Mouse (Mus musculus): Measurements from ENCODE around the gene Thumpd1. TPM values are rescaled to one million over a fixed set of nuclear protein-coding genes. Genes with fewer than 3 reads are reported as not detected.

Gene Thumpd1
- polyA plus RNA-seq (2015; fragmentation: Nextera tagmentation; extraction: Ambion mirVana) = 49.1 and 57.9 TPM in 2 replicates

- under 1% methylated on average over 60 of the region's 60 CpGs for WGBS
- Histone ChIP-seq H3K4me1 (ENCODE audit: control insufficient read depth, insufficient read depth, low read length) (peaks cover 10% of the 10 kb centered on the region), H3K27me3 (ENCODE audit: control insufficient read depth, insufficient read depth, low read length) (no peaks in the 10 kb centered on the region), H3K4me3 (ENCODE audit: low read length) (peak within 1 kb of the TSS; percentile 92), H3K9me3 (replicated peaks; ENCODE audit: control insufficient read depth, low read length) (no peaks in the 10 kb centered on the region), H3K4me2 (ENCODE audit: low read depth, low read length) (peak within 1 kb of the TSS; percentile 88), H3K9ac (ENCODE audit: low read length) (peak within 1 kb of the TSS; percentile 89), H3K27ac (ENCODE audit: low read length) (peak within 1 kb of the TSS; percentile 64), H3K36me3 (ENCODE audit: control insufficient read depth, insufficient read depth) (peaks cover 30% of the 10 kb centered on the region)
- ATAC-seq (replicated peaks; ENCODE audit: extremely low read depth, insufficient read depth, low FRiP score) = peak; percentile 95
Observed at GRCm38 (mm10) chr7:119720253-119720946, at the start of gene Thumpd1. TSS of gene Thumpd1 (minus strand) at chr7:119720798.

GRCm38 (mm10) chr7:119769895-119770294, 49.3 kb upstream of the Thumpd1 start:
- H3K27me3 ChIP-seq (ENCODE audit: control insufficient read depth, insufficient read depth, low read length) = no peaks in the 10 kb centered on the region
- H3K4me2 ChIP-seq (ENCODE audit: low read depth, low read length) = no peak overlapping the region
- H3K4me3 ChIP-seq (ENCODE audit: low read length) = no peak overlapping the region
- ATAC-seq (replicated peaks; ENCODE audit: extremely low read depth, insufficient read depth, low FRiP score) = no peak
- H3K9ac ChIP-seq (ENCODE audit: low read length) = no peak overlapping the region
- no peaks in the 10 kb centered on the region for H3K9me3 ChIP-seq (replicated peaks; ENCODE audit: control insufficient read depth, low read length)
- no peaks in the 10 kb centered on the region for H3K36me3 ChIP-seq (ENCODE audit: control insufficient read depth, insufficient read depth)
- WGBS = 87% methylated on average over 8 of the region's 8 CpGs
- H3K4me1 ChIP-seq (ENCODE audit: control insufficient read depth, insufficient read depth, low read length) = no peaks in the 10 kb centered on the region
- H3K27ac ChIP-seq (ENCODE audit: low read length) = no peak overlapping the region

- H3K36me3 ChIP-seq (ENCODE audit: control insufficient read depth, insufficient read depth) = no peaks in the 10 kb centered on the region
- ATAC-seq (replicated peaks; ENCODE audit: extremely low read depth, insufficient read depth, low FRiP score) = no peak
- H3K9me3 ChIP-seq (replicated peaks; ENCODE audit: control insufficient read depth, low read length) = no peaks in the 10 kb centered on the region
- 71% methylated on average over 6 of the region's 6 CpGs for WGBS
- no peak overlapping the region for H3K4me3 ChIP-seq (ENCODE audit: low read length)
- no peak overlapping the region for H3K4me2 ChIP-seq (ENCODE audit: low read depth, low read length)
- no peaks in the 10 kb centered on the region for H3K4me1 ChIP-seq (ENCODE audit: control insufficient read depth, insufficient read depth, low read length)
- no peak overlapping the region for H3K9ac ChIP-seq (ENCODE audit: low read length)
- no peak overlapping the region for H3K27ac ChIP-seq (ENCODE audit: low read length)
- no peaks in the 10 kb centered on the region for H3K27me3 ChIP-seq (ENCODE audit: control insufficient read depth, insufficient read depth, low read length)
Observed at GRCm38 (mm10) chr7:119766996-119767395, 46.4 kb upstream of the Thumpd1 start.

- Histone ChIP-seq H3K36me3 (ENCODE audit: control insufficient read depth, insufficient read depth) (no peaks in the 10 kb centered on the region), H3K4me3 (ENCODE audit: low read length) (no peak overlapping the region), H3K4me1 (ENCODE audit: control insufficient read depth, insufficient read depth, low read length) (no peaks in the 10 kb centered on the region), H3K9ac (ENCODE audit: low read length) (no peak overlapping the region), H3K9me3 (replicated peaks; ENCODE audit: control insufficient read depth, low read length) (no peaks in the 10 kb centered on the region), H3K27me3 (ENCODE audit: control insufficient read depth, insufficient read depth, low read length) (no peaks in the 10 kb centered on the region), H3K4me2 (ENCODE audit: low read depth, low read length) (no peak overlapping the region), H3K27ac (ENCODE audit: low read length) (no peak overlapping the region)
- ATAC-seq (replicated peaks; ENCODE audit: extremely low read depth, insufficient read depth, low FRiP score) = no peak
- WGBS = 93% methylated on average over 3 of the region's 3 CpGs
Observed at GRCm38 (mm10) chr7:119764377-119764776, 43.8 kb upstream of the Thumpd1 start.

GRCm38 (mm10) chr7:119762166-119762697, 41.6 kb upstream of the Thumpd1 start:
- Histone ChIP-seq H3K4me3 (ENCODE audit: low read length) (no peak overlapping the region), H3K9ac (ENCODE audit: low read length) (no peak overlapping the region), H3K27me3 (ENCODE audit: control insufficient read depth, insufficient read depth, low read length) (no peaks in the 10 kb centered on the region), H3K36me3 (ENCODE audit: control insufficient read depth, insufficient read depth) (no peaks in the 10 kb centered on the region), H3K4me1 (ENCODE audit: control insufficient read depth, insufficient read depth, low read length) (no peaks in the 10 kb centered on the region), H3K9me3 (replicated peaks; ENCODE audit: control insufficient read depth, low read length) (no peaks in the 10 kb centered on the region), H3K27ac (ENCODE audit: low read length) (no peak overlapping the region), H3K4me2 (ENCODE audit: low read depth, low read length) (no peak overlapping the region)
- ATAC-seq (replicated peaks; ENCODE audit: extremely low read depth, insufficient read depth, low FRiP score) = no peak
- WGBS = 53% methylated on average over 4 of the region's 4 CpGs

- Histone ChIP-seq H3K4me2 (ENCODE audit: low read depth, low read length) (no peak within 1 kb of the TSS), H3K9me3 (replicated peaks; ENCODE audit: control insufficient read depth, low read length) (no peaks in the 10 kb centered on the region), H3K4me3 (ENCODE audit: low read length) (no peak within 1 kb of the TSS), H3K9ac (ENCODE audit: low read length) (no peak within 1 kb of the TSS), H3K4me1 (ENCODE audit: control insufficient read depth, insufficient read depth, low read length) (no peaks in the 10 kb centered on the region), H3K27me3 (ENCODE audit: control insufficient read depth, insufficient read depth, low read length) (no peaks in the 10 kb centered on the region), H3K27ac (ENCODE audit: low read length) (no peak within 1 kb of the TSS), H3K36me3 (ENCODE audit: control insufficient read depth, insufficient read depth) (no peaks in the 10 kb centered on the region)
- 56% methylated on average over 11 of the region's 11 CpGs for WGBS
- no peak for ATAC-seq (replicated peaks; ENCODE audit: extremely low read depth, insufficient read depth, low FRiP score)
Observed at GRCm38 (mm10) chr7:119760527-119760951, 39.9 kb upstream of the Thumpd1 start, which contains the start of gene Acsm3. TSS of gene Acsm3 (plus strand) at chr7:119760923.

GRCm38 (mm10) chr7:119753696-119754095, 33.1 kb upstream of the Thumpd1 start:
- H3K4me1 ChIP-seq (ENCODE audit: control insufficient read depth, insufficient read depth, low read length) = no peaks in the 10 kb centered on the region
- H3K4me2 ChIP-seq (ENCODE audit: low read depth, low read length) = no peak overlapping the region
- H3K4me3 ChIP-seq (ENCODE audit: low read length) = no peak overlapping the region
- no peak overlapping the region for H3K9ac ChIP-seq (ENCODE audit: low read length)
- H3K27ac ChIP-seq (ENCODE audit: low read length) = no peak overlapping the region
- no peak for ATAC-seq (replicated peaks; ENCODE audit: extremely low read depth, insufficient read depth, low FRiP score)
- H3K36me3 ChIP-seq (ENCODE audit: control insufficient read depth, insufficient read depth) = no peaks in the 10 kb centered on the region
- 86% methylated on average over 1 of the region's 1 CpGs for WGBS
- no peaks in the 10 kb centered on the region for H3K9me3 ChIP-seq (replicated peaks; ENCODE audit: control insufficient read depth, low read length)
- no peaks in the 10 kb centered on the region for H3K27me3 ChIP-seq (ENCODE audit: control insufficient read depth, insufficient read depth, low read length)

- no peak for ATAC-seq (replicated peaks; ENCODE audit: extremely low read depth, insufficient read depth, low FRiP score)
- no peaks in the 10 kb centered on the region for H3K4me1 ChIP-seq (ENCODE audit: control insufficient read depth, insufficient read depth, low read length)
- no peaks in the 10 kb centered on the region for H3K9me3 ChIP-seq (replicated peaks; ENCODE audit: control insufficient read depth, low read length)
- H3K9ac ChIP-seq (ENCODE audit: low read length) = no peak overlapping the region
- WGBS = 31% methylated on average over 2 of the region's 2 CpGs
- H3K4me3 ChIP-seq (ENCODE audit: low read length) = no peak overlapping the region
- H3K27me3 ChIP-seq (ENCODE audit: control insufficient read depth, insufficient read depth, low read length) = no peaks in the 10 kb centered on the region
- no peak overlapping the region for H3K4me2 ChIP-seq (ENCODE audit: low read depth, low read length)
- no peaks in the 10 kb centered on the region for H3K36me3 ChIP-seq (ENCODE audit: control insufficient read depth, insufficient read depth)
- H3K27ac ChIP-seq (ENCODE audit: low read length) = no peak overlapping the region
Observed at GRCm38 (mm10) chr7:119749942-119750341, 29.3 kb upstream of the Thumpd1 start.

GRCm38 (mm10) chr7:119748761-119749160, 28.2 kb upstream of the Thumpd1 start:
- 92% methylated on average over 2 of the region's 2 CpGs for WGBS

More at GRCm38 (mm10) chr7:119748761-119749160, 28.2 kb upstream of the Thumpd1 start:
- Histone ChIP-seq H3K36me3 (ENCODE audit: control insufficient read depth, insufficient read depth) (no peaks in the 10 kb centered on the region), H3K4me3 (ENCODE audit: low read length) (no peak overlapping the region), H3K4me2 (ENCODE audit: low read depth, low read length) (no peak overlapping the region), H3K4me1 (ENCODE audit: control insufficient read depth, insufficient read depth, low read length) (peaks cover 4% of the 10 kb centered on the region), H3K27me3 (ENCODE audit: control insufficient read depth, insufficient read depth, low read length) (peaks cover 3% of the 10 kb centered on the region; the same call in 1 of the 2 replicates), H3K9me3 (replicated peaks; ENCODE audit: control insufficient read depth, low read length) (no peaks in the 10 kb centered on the region), H3K9ac (ENCODE audit: low read length) (no peak overlapping the region), H3K27ac (ENCODE audit: low read length) (no peak overlapping the region)
- no peak for ATAC-seq (replicated peaks; ENCODE audit: extremely low read depth, insufficient read depth, low FRiP score)

Data from heart, embryonic 16.5 days (tissue).